Mouse (Mus musculus): ENCODE data around the gene Usp18. TPM values are rescaled to one million over a fixed set of nuclear protein-coding genes. Genes with fewer than 3 reads are reported as not detected.

Gene Usp18
- polyA plus RNA-seq, 2 experiments = 1.0 to 1.8 TPM

DNA sequence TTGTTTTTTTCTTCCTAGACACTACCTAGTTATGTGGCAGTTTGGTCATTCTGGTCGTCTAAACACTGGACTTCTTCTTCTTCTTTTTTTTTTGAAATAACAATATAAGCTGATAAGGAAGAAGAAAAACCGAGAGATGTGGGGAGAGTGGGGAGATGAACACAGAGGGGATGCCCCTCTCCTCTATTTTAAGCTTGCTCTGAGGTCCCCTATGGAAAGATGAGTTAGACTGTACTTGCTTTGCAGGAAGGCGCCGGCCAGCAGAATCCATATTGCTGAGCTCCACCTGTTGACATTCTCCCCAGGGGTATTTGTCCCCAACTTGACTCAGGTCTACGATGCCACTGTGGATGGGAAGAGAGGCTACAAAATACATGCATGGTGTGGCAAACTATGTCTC lies 21.6 kb upstream of the Usp18 start:
- H3K4me2 ChIP-seq (replicated peaks; ENCODE audit: low read depth, low read length, severe bottlenecking) = no peak overlapping the region
- no peak for ATAC-seq (ENCODE audit: low FRiP score, low read depth)
- H3K27me3 ChIP-seq (ENCODE audit: control insufficient read depth, insufficient read depth, low read length) = no peaks in the 10 kb centered on the region
- H3K27ac ChIP-seq (replicated peaks; ENCODE audit: low read depth, low read length) = no peak overlapping the region
- H3K9me3 ChIP-seq (ENCODE audit: control insufficient read depth, low read length) = no peaks in the 10 kb centered on the region
- H3K36me3 ChIP-seq (ENCODE audit: control insufficient read depth, insufficient read depth, low read length) = no peaks in the 10 kb centered on the region
- no peak for DNase-seq (ENCODE audit: low spot score)
- TF ChIP-seq POLR2A (IDR thresholded peaks at IDR 0.05; ENCODE audit: borderline replicate concordance, extremely low read depth, insufficient read depth, insufficient read length) = no peak
- no peaks in the 10 kb centered on the region for H3K4me1 ChIP-seq (ENCODE audit: control insufficient read depth, insufficient read depth, low read length)
- H3K4me3 ChIP-seq (replicated peaks; ENCODE audit: low read length) = no peak overlapping the region
- 75% methylated on average over 5 of the region's 5 CpGs for WGBS
- H3K9ac ChIP-seq (ENCODE audit: low read depth, low read length, severe bottlenecking) = no peak overlapping the region

DNA sequence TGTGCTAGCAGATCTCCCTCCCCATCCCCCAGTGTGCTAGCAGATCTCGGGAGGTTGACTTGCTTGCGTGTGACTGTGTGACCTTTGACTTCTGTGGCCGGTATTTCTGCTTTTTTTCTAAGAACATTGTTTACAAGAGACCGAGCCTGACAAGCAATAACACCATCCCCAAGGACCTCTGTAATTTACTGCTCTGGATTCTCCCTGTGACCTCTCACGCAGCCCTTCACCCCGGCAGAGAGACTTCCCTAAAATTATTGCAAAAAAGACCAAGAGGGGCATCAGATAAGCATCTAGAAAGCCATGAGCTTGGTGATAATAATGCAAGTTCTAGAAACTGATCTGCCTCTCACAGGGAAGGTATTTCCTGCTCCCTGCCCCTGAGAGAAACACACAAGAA lies 20.7 kb upstream of the Usp18 start:
- no peak overlapping the region for H3K27ac ChIP-seq (replicated peaks; ENCODE audit: low read depth, low read length)
- H3K4me1 ChIP-seq (ENCODE audit: control insufficient read depth, insufficient read depth, low read length) = no peaks in the 10 kb centered on the region
- no peak overlapping the region for H3K9ac ChIP-seq (ENCODE audit: low read depth, low read length, severe bottlenecking)
- no peak for TF ChIP-seq POLR2A (IDR thresholded peaks at IDR 0.05; ENCODE audit: borderline replicate concordance, extremely low read depth, insufficient read depth, insufficient read length)
- 9% methylated on average over 6 of the region's 6 CpGs for WGBS
- no peaks in the 10 kb centered on the region for H3K9me3 ChIP-seq (ENCODE audit: control insufficient read depth, low read length)
- no peaks in the 10 kb centered on the region for H3K27me3 ChIP-seq (ENCODE audit: control insufficient read depth, insufficient read depth, low read length)
- H3K4me2 ChIP-seq (replicated peaks; ENCODE audit: low read depth, low read length, severe bottlenecking) = no peak overlapping the region
- H3K4me3 ChIP-seq (replicated peaks; ENCODE audit: low read length) = no peak overlapping the region
- ATAC-seq (ENCODE audit: low FRiP score, low read depth) = no peak
- no peak for DNase-seq (ENCODE audit: low spot score)
- H3K36me3 ChIP-seq (ENCODE audit: control insufficient read depth, insufficient read depth, low read length) = no peaks in the 10 kb centered on the region

DNA sequence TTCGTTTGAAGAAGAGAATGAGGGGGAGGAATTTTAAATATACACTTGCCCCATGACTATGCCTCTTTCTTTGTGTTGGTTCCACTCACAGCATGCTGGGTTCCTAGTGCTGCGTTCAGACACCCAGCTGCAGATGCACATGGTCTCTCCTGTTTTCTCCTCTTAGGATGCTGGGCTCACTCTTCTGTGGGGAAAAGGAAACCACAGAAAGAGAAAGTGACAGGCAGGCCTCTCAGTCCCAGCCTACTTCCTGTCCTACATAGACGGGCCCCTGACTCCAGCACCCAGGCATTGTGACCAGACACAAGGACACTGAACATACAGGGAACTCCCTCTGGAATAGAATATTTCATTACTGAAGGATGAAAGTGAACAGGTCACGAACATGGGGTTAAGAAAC lies 19.7 kb upstream of the Usp18 start:
- no peak for ATAC-seq (ENCODE audit: low FRiP score, low read depth)
- no peak for DNase-seq (ENCODE audit: low spot score)
- no peaks in the 10 kb centered on the region for H3K9me3 ChIP-seq (ENCODE audit: control insufficient read depth, low read length)
- no peak overlapping the region for H3K4me2 ChIP-seq (replicated peaks; ENCODE audit: low read depth, low read length, severe bottlenecking)
- no peaks in the 10 kb centered on the region for H3K4me1 ChIP-seq (ENCODE audit: control insufficient read depth, insufficient read depth, low read length)
- no peak overlapping the region for H3K27ac ChIP-seq (replicated peaks; ENCODE audit: low read depth, low read length)
- H3K36me3 ChIP-seq (ENCODE audit: control insufficient read depth, insufficient read depth, low read length) = no peaks in the 10 kb centered on the region
- no peak overlapping the region for H3K4me3 ChIP-seq (replicated peaks; ENCODE audit: low read length)
- WGBS = 63% methylated on average over 4 of the region's 4 CpGs
- H3K27me3 ChIP-seq (ENCODE audit: control insufficient read depth, insufficient read depth, low read length) = no peaks in the 10 kb centered on the region
- no peak overlapping the region for H3K9ac ChIP-seq (ENCODE audit: low read depth, low read length, severe bottlenecking)
- no peak for TF ChIP-seq POLR2A (IDR thresholded peaks at IDR 0.05; ENCODE audit: borderline replicate concordance, extremely low read depth, insufficient read depth, insufficient read length)

DNA sequence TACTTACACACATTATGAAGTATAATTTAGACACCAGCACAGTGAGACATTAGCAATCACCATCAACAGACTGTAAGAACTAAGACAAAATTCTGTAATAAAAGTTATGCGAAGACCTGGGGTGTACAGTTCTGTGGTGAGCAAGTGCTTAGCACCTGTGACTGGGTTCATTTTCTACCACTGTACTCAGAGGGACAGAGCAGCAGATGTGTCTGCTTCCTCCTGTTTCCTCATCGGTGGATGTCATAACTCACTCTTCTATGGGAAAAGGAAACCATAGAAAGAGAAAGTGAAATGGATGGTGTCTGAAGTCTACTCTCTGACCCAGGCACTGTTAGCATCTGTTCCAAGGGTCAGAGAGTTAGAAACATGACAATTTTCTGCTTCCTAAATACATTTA lies 19.0 kb upstream of the Usp18 start:
- Histone ChIP-seq H3K9ac (ENCODE audit: low read depth, low read length, severe bottlenecking) (no peak overlapping the region), H3K27me3 (ENCODE audit: control insufficient read depth, insufficient read depth, low read length) (no peaks in the 10 kb centered on the region), H3K9me3 (ENCODE audit: control insufficient read depth, low read length) (no peaks in the 10 kb centered on the region), H3K4me1 (ENCODE audit: control insufficient read depth, insufficient read depth, low read length) (no peaks in the 10 kb centered on the region), H3K27ac (replicated peaks; ENCODE audit: low read depth, low read length) (no peak overlapping the region), H3K4me2 (replicated peaks; ENCODE audit: low read depth, low read length, severe bottlenecking) (no peak overlapping the region), H3K36me3 (ENCODE audit: control insufficient read depth, insufficient read depth, low read length) (no peaks in the 10 kb centered on the region), H3K4me3 (replicated peaks; ENCODE audit: low read length) (no peak overlapping the region)
- WGBS = 71% methylated on average over 2 of the region's 2 CpGs
- no peak for TF ChIP-seq POLR2A (IDR thresholded peaks at IDR 0.05; ENCODE audit: borderline replicate concordance, extremely low read depth, insufficient read depth, insufficient read length)
- no peak for DNase-seq (ENCODE audit: low spot score)
- ATAC-seq (ENCODE audit: low FRiP score, low read depth) = no peak

DNA sequence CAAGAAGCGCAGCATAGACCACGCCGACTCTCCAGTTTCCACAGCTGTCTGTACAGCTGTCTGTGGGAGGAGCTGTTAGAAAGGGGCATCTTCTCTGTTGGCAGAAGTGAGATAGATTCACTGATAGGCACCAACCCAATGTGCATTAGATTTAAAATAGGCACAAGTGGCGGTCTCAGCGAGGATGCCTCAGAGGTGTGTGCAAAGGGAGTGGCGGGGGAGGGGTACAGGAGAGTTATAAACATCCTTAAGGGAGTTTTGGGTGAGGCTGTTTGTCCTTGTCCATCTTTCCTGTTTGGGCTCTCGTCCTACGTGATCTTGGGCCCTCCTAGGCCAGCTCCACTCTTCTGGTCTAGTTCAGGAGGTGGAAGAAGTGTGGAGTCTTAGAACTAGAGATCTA lies 17.3 kb upstream of the Usp18 start:
- H3K9ac ChIP-seq (ENCODE audit: low read depth, low read length, severe bottlenecking) = no peak overlapping the region
- no peak overlapping the region for H3K4me3 ChIP-seq (replicated peaks; ENCODE audit: low read length)
- no peak for TF ChIP-seq POLR2A (IDR thresholded peaks at IDR 0.05; ENCODE audit: borderline replicate concordance, extremely low read depth, insufficient read depth, insufficient read length)
- no peak overlapping the region for H3K27ac ChIP-seq (replicated peaks; ENCODE audit: low read depth, low read length)
- H3K4me2 ChIP-seq (replicated peaks; ENCODE audit: low read depth, low read length, severe bottlenecking) = no peak overlapping the region
- H3K36me3 ChIP-seq (ENCODE audit: control insufficient read depth, insufficient read depth, low read length) = no peaks in the 10 kb centered on the region
- no peaks in the 10 kb centered on the region for H3K4me1 ChIP-seq (ENCODE audit: control insufficient read depth, insufficient read depth, low read length)
- H3K27me3 ChIP-seq (ENCODE audit: control insufficient read depth, insufficient read depth, low read length) = no peaks in the 10 kb centered on the region
- no peak for ATAC-seq (ENCODE audit: low FRiP score, low read depth)
- H3K9me3 ChIP-seq (ENCODE audit: control insufficient read depth, low read length) = no peaks in the 10 kb centered on the region
- WGBS = 67% methylated on average over 8 of the region's 8 CpGs
- no peak for DNase-seq (ENCODE audit: low spot score)

DNA sequence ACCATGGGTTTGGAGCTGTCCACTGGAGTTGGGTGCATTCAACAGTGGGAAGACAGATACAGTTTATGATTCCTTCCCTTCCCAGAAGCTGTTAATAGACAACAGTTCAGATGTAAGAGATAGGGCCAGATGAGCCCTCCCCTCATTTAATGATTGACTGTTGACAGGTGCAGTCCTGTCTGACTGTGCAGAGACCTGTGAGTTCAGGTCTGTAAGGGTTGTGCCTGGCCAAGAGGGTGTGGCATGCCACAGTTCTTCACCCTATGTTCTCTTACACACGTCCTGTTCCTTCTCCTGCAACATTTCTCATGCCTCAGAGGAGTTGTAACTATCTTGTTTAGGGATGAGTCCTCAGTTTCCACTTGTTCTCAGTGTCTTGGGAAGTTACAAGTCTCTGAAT lies 13.1 kb upstream of the Usp18 start:
- H3K36me3 ChIP-seq (ENCODE audit: control insufficient read depth, insufficient read depth, low read length) = no peaks in the 10 kb centered on the region
- no peaks in the 10 kb centered on the region for H3K4me1 ChIP-seq (ENCODE audit: control insufficient read depth, insufficient read depth, low read length)
- no peaks in the 10 kb centered on the region for H3K27me3 ChIP-seq (ENCODE audit: control insufficient read depth, insufficient read depth, low read length)
- no peaks in the 10 kb centered on the region for H3K9me3 ChIP-seq (ENCODE audit: control insufficient read depth, low read length)
- H3K4me2 ChIP-seq (replicated peaks; ENCODE audit: low read depth, low read length, severe bottlenecking) = no peak overlapping the region
- 48% methylated on average over 1 of the region's 1 CpGs for WGBS
- no peak for DNase-seq (ENCODE audit: low spot score)
- no peak for ATAC-seq (ENCODE audit: low FRiP score, low read depth)
- no peak for TF ChIP-seq POLR2A (IDR thresholded peaks at IDR 0.05; ENCODE audit: borderline replicate concordance, extremely low read depth, insufficient read depth, insufficient read length)
- H3K27ac ChIP-seq (replicated peaks; ENCODE audit: low read depth, low read length) = no peak overlapping the region
- H3K4me3 ChIP-seq (replicated peaks; ENCODE audit: low read length) = no peak overlapping the region
- no peak overlapping the region for H3K9ac ChIP-seq (ENCODE audit: low read depth, low read length, severe bottlenecking)
